Mouse (Mus musculus) cortical plate, adult 2 months (tissue): Measurements from ENCODE around the gene Dnase2b.

Source experiments
- CTCF ChIP-seq: fragments of 200-500 bp; IDR thresholded peaks from 2 replicates; pipeline ENCODE4 v1.5.1; 2011; ENCODE audit warnings: mild to moderate bottlenecking, control low read depth, low read length; ENCODE audit not compliant: insufficient read depth; ENCODE audit errors: extremely low read depth
- POLR2A ChIP-seq: fragments of 200-500 bp; IDR thresholded peaks from 2 replicates; pipeline ENCODE4 v1.6.1; 2011; ENCODE audit warnings: mild to moderate bottlenecking, low read length, control low read depth; ENCODE audit not compliant: insufficient read depth; ENCODE audit errors: extremely low read depth

GRCm38 (mm10) chr3:146659321-146659720 is 43.9 kb upstream of the Dnase2b start:
- TF ChIP-seq CTCF (no peak), POLR2A (no peak)
